Mouse (Mus musculus) layer of hippocampus, adult 2 months (tissue): Measurements from ENCODE around the gene Mecom. TPM values are rescaled to one million over a fixed set of nuclear protein-coding genes. Genes with fewer than 3 reads are reported as not detected.

ENCODE experiments used
- DNase-seq, 2 experiments: peaks; one replicate each; pipeline ENCODE4 v3.0.0; 2022; ENCODE audit warnings: low spot score in 2 of 2
- H3K27ac ChIP-seq: fragments of 200-600 bp; 2 replicates; pipeline ENCODE4 v1.8.1; 2022
- H3K4me3 ChIP-seq: fragments of 200-600 bp; 2 replicates; pipeline ENCODE4 v1.8.1; 2022; ENCODE audit warnings: mild to moderate bottlenecking
- CTCF ChIP-seq: fragments of 200-600 bp; conservative IDR thresholded peaks from 2 replicates; pipeline ENCODE4 v1.8.1; 2022; ENCODE audit warnings: antibody characterized with exemption, mild to moderate bottlenecking, moderate library complexity
- total RNA-seq, 2 experiments: library from RNA; stranded (reverse); gene quantifications; 2 replicates each; pipeline ENCODE4 v1.2.3; 2021

The Mecom gene
- total RNA-seq, 2 experiments from 2014 or later = 3.3 to 3.5 TPM

- TF ChIP-seq CTCF = no peak
- Histone ChIP-seq H3K27ac (no peak overlapping the region; the same call in 1 of the 2 replicates), H3K4me3 (no peak overlapping the region)
- no peak for DNase-seq
Observed at GRCm38 (mm10) chr3:30498202-30498828, 49.5 kb downstream of the Mecom start.

DNA sequence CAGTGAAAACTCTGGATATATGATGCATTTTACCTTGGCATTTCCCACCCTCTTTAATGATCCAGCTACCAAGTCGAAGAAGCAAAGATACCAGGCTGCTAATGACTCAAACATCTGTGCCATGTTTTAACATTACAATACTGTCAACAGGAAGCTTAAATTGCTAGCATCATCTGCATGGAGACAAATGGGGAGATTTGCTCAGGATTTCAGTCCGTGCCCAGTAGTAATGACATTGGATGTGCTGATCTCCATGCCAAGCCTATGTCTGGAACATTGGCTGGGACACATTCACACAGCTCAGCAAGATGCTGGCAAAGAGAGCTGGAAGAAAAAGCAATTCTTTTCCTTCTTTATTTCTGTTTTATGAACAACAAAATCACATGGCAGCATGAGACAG, 53.4 kb downstream of the Mecom start:
- no peak overlapping the region for H3K4me3 ChIP-seq
- no peak for DNase-seq
- no peak for TF ChIP-seq CTCF
- no peak overlapping the region for H3K27ac ChIP-seq

- Histone ChIP-seq H3K4me3 (no peak overlapping the region), H3K27ac (no peak overlapping the region)
- TF ChIP-seq CTCF = no peak
- DNase-seq = no peak
Observed at GRCm38 (mm10) chr3:30488808-30489207, 59.0 kb downstream of the Mecom start.

- H3K4me3 ChIP-seq = no peak overlapping the region
- no peak for DNase-seq
- TF ChIP-seq CTCF = no peak
- no peak overlapping the region for H3K27ac ChIP-seq
Observed at GRCm38 (mm10) chr3:30486422-30486821, 61.4 kb downstream of the Mecom start.

DNA sequence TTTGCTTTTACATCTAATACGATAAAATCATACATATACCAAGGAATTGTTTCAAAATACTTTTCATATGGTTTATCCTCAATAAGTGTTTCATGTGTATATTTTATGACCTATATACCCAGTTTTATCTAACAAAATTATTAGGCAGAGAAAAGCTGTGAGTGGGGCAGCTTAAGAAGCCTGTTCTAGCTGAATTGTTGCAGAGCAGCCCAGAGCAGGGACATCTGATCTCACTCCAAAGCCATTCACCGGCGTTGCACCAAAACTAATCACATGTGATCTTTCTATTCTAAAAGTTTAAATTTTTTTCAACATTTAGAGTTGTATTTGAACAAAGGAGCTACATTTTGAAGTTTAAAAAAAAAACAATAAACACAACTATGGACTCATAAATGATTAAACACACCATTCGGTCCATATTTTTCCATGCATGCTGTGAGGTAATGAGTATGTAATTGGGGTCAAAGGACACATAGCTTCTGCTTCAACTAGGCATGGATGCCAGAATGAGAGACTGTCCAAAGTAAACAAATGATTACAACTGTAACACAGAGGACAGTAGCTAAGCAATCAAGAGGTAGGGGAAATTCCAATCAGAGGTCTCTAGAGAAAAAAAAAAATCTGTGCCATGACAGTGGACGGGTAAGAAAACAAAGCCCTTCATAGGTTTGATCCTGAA, 64.7 kb downstream of the Mecom start:
- no peak for DNase-seq
- H3K4me3 ChIP-seq = no peak overlapping the region
- no peak for TF ChIP-seq CTCF
- no peak overlapping the region for H3K27ac ChIP-seq

DNA sequence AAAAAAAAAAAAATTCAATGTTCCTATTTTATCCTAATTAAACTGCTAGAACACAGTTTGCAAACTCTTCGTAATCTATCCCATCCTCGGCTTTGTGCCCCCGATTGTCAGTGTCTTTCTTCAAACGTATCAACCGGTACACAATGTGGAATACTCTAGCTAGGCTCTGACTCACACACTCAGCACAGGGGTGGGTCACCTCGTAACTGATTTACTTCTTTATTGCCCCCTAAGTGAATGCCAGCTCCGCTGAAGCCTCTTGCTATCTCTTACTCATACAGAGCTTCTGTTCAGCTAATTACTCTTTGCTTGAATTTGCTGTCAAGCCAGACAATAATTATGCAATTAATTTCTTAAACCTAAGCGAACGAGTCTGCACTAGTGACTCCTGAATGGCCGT, 66.1 kb downstream of the Mecom start:
- no peak overlapping the region for H3K27ac ChIP-seq
- no peak for DNase-seq
- no peak overlapping the region for H3K4me3 ChIP-seq
- no peak for TF ChIP-seq CTCF

GRCm38 (mm10) chr3:30480551-30480950, 67.3 kb downstream of the Mecom start:
- H3K4me3 ChIP-seq = no peak overlapping the region
- peak overlapping the region; percentile 32; the same call in 1 of the 2 replicates for H3K27ac ChIP-seq
- no peak for DNase-seq
- no peak for TF ChIP-seq CTCF

- H3K27ac ChIP-seq = no peak overlapping the region
- no peak for TF ChIP-seq CTCF
- H3K4me3 ChIP-seq = no peak overlapping the region
- DNase-seq = no peak
Observed at GRCm38 (mm10) chr3:30478252-30478651, 69.6 kb downstream of the Mecom start.

GRCm38 (mm10) chr3:30477008-30477407, 70.8 kb downstream of the Mecom start:
- no peak for TF ChIP-seq CTCF
- DNase-seq = no peak
- Histone ChIP-seq H3K4me3 (no peak overlapping the region), H3K27ac (no peak overlapping the region)

DNA sequence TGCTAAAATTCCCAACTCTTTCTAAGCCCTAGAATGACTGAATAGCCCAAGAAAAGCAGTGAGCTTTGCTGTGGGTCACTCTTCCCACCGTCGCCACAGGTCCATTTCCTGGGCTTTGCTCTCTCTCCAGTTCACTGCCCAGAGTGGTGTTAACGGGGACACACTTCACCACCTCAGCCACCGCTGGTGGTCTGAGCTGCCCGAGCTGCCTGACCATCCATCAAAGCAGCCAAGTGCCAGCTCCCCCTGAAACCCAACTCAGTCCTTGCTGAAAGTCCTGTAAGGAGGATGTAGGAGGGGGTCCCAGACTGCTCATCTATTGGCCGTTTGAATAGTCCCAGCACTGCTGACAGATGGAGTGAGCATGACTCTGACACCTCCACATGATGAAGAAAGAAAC, 72.2 kb downstream of the Mecom start:
- Histone ChIP-seq H3K4me3 (no peak overlapping the region), H3K27ac (no peak overlapping the region)
- TF ChIP-seq CTCF = no peak
- DNase-seq = no peak

DNA sequence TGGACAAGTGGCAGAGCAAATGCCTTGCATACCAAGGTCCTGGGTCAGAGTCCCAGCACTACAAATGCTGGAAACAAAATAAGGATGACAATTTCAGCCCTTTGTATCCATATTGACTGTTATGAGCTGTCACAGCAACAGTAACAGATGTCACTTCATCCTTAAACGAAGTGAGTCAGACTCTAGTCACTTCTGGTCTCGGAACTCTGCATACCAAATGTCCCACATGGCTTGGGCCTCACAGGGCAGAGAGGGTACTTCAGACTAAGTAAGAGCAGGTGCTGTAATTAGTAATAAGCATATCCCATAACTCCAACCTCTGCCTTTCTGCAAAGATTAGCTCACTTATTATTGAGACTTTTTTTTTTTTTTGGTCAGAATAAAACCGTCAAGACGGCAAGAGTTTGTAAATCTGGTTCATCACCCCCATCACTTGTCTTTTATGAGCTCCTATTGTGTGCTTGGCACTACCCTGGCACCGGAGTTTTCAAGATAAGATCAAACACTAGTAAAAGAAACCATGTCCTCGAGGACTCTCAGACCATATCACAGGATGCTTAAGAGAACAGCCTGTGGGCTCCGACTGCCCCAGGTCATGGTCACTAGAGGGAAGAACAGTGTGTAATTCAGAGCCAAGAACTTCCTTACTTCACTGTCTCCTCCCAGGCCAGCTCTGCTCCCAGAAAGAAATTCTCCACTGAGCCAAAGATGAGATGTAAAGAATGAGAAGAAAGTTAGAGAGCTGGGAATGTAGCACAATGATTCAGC, 79.6 kb downstream of the Mecom start:
- H3K4me3 ChIP-seq = no peak overlapping the region
- H3K27ac ChIP-seq = no peak overlapping the region
- no peak for DNase-seq
- TF ChIP-seq CTCF = no peak

DNA sequence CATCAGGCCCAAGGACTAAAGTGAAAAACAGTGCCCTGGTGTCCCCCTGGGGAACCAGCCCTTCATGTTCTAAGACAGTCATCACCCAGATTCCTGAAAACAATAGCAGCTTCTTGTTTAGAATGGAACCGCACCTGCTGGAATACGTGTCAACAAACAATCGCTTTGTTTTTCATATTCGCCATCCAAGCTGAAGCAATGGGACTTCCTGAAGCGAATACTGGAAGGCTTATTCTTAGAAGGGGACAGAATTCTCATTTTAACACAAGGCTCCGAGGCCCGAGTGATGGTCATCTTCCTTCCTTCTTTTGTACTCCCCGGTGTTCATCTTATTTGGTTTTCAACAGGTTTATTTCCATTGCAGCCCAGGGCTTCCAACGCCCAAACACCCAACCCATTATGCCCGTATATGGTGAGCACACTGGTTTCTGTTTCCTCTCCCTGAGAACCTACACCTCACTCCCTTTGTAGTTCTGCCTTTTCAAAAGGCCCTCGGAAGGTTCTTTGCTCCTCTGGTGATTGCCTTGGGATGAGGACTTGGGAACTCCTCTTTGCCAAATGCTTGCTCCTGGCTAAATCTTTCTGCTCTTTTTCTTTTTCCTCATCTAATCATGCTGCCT, 81.7 kb downstream of the Mecom start:
- Histone ChIP-seq H3K27ac (0 out of 2 replicates have a peak overlapping the region, but pooled peaks have one; percentile 19), H3K4me3 (no peak overlapping the region)
- TF ChIP-seq CTCF = no peak
- no peak for DNase-seq

DNA sequence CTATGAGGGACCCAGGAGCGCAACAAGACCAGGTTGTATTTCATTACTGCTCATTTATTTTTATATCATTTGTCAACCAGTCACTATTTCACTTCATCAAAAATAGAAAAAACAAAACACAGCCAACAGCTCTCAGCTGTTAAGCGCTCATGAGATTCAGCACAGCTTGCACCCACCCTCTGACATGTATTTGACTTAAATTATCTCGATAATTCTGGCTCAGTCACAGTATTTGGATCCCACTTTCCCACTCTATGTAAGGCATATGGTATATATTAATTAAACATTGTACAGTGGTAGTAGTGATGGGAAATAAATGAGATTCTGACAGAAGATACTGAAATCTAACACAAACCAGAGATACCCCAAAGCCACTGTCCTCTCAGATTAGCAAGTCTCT, 83.3 kb downstream of the Mecom start:
- Histone ChIP-seq H3K4me3 (no peak overlapping the region), H3K27ac (no peak overlapping the region)
- no peak for DNase-seq
- TF ChIP-seq CTCF = no peak
